Mouse (Mus musculus): ENCODE results near the gene Robo1. TPM values are rescaled to one million over a fixed set of nuclear protein-coding genes. Genes with fewer than 3 reads are reported as not detected.
"Not testable (repeated sequence)": the region's sequence is repeated elsewhere in the genome, so short reads cannot be mapped to it uniquely, and the experiment has no call there.

Gene Robo1
- polyA plus RNA-seq, 1 experiment from 2014 or later = 66.9 TPM

DNA sequence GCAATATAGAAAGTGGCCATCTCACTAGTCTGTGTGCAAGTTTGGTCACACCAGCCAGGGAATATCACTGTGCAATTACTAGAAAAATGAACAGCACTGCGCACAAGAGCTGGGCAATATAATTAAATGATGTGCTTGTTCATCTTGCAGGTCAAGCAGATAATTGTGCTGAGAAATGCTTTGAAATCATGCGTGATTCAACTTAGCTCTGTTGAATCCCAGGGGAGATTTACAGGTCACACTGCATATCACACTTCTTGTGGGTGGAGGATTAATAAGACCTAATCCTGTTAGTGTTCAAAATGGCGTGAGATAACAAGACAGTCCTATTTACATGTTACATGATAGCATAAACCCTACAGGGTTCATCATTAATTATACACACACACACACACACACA lies 157.6 kb downstream of the Robo1 start:
- ATAC-seq (replicated peaks) = no peak
- Histone ChIP-seq H3K27ac (no peak overlapping the region), H3K36me3 (replicated peaks) (no peaks in the 10 kb centered on the region), H3K9ac (no peak overlapping the region), H3K27me3 (replicated peaks) (no peaks in the 10 kb centered on the region), H3K4me3 (no peak overlapping the region), H3K4me2 (no peak overlapping the region), H3K4me1 (peaks cover 6% of the 10 kb centered on the region), H3K9me3 (no peaks in the 10 kb centered on the region)
- 33% methylated on average over 3 of the region's 3 CpGs for WGBS

DNA sequence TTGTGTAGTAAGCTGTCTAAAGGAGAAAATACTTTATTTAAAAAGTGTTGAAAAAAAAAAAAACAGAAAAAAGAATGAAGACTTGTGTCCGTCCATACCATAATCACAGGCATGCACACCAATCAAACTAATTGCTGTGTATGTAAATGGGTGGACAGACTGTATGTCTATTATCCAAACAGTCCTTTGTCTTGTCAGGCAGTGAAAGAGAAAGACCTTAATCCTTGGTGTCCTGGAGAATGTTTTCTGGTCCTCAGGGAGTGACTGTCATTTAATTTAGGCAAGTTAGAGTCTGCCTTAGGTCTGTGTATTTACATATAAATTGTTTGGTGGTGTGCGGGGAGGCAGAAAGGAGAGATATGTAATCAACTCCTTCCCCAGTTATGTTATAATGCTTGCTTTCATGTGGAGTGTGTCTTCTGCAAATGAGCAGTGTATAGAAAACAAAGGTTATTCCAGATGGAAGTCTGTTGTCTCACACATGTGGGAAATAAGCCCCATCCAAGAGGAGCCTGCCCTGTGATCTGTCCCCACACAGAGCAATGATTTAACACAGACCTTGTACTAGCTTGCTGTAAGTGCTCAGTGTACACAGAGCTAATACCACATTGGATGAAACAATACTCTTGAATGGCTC lies 162.0 kb downstream of the Robo1 start:
- Histone ChIP-seq H3K27me3 (replicated peaks) (no peaks in the 10 kb centered on the region), H3K4me1 (peaks cover 6% of the 10 kb centered on the region), H3K36me3 (replicated peaks) (no peaks in the 10 kb centered on the region), H3K4me3 (no peak overlapping the region), H3K9ac (no peak overlapping the region), H3K27ac (no peak overlapping the region), H3K4me2 (no peak overlapping the region), H3K9me3 (no peaks in the 10 kb centered on the region)
- ATAC-seq (replicated peaks) = 0 out of 2 replicates have a peak, but pooled peaks have one; percentile 24
- 26% methylated on average over 2 of the region's 2 CpGs for WGBS

GRCm38 (mm10) chr16:72510716-72511199 lies 202.7 kb downstream of the Robo1 start:
- Histone ChIP-seq H3K9me3 (no peaks in the 10 kb centered on the region), H3K27me3 (replicated peaks) (no peaks in the 10 kb centered on the region), H3K9ac (no peak overlapping the region), H3K27ac (peak overlapping the region; percentile 78), H3K4me2 (peak overlapping the region; percentile 40), H3K4me3 (peak overlapping the region; percentile 11), H3K36me3 (replicated peaks) (no peaks in the 10 kb centered on the region), H3K4me1 (peaks cover 10% of the 10 kb centered on the region)
- peak; percentile 91 for ATAC-seq (replicated peaks)
- WGBS = 5% methylated on average over 6 of the region's 6 CpGs

DNA sequence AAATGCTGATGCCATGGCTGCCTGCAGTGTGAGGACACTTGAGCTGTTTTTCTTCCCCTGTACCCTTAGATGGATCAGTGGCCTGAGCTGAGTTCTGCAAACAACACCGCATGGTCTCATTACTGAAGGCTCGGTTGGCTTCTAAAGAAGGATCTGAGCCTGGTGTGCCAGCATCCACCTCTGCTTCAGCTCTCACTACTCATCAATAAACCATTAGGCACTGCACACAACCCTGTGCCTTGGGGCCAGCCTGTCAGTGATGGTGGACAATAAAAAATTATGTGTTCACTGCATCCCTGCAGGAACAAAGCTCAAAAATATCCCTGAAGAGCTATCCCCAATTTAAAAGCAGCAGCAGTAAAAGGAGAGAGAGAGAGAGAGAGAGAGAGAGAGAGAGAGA lies 223.2 kb downstream of the Robo1 start:
- 27% methylated on average over 2 of the region's 2 CpGs for WGBS
- Histone ChIP-seq H3K9ac (no peak overlapping the region), H3K4me1 (no peaks in the 10 kb centered on the region), H3K27me3 (replicated peaks) (no peaks in the 10 kb centered on the region), H3K9me3 (no peaks in the 10 kb centered on the region), H3K4me3 (no peak overlapping the region), H3K27ac (no peak overlapping the region), H3K4me2 (no peak overlapping the region), H3K36me3 (replicated peaks) (no peaks in the 10 kb centered on the region)
- ATAC-seq (replicated peaks) = no peak

GRCm38 (mm10) chr16:72533900-72534571 lies 225.9 kb downstream of the Robo1 start:
- no peak overlapping the region for H3K4me2 ChIP-seq
- no peaks in the 10 kb centered on the region for H3K4me1 ChIP-seq
- H3K27ac ChIP-seq = no peak overlapping the region
- no peaks in the 10 kb centered on the region for H3K36me3 ChIP-seq (replicated peaks)
- no peak for ATAC-seq (replicated peaks)
- WGBS = 91% methylated on average over 4 of the region's 4 CpGs
- H3K4me3 ChIP-seq = no peak overlapping the region
- no peak overlapping the region for H3K9ac ChIP-seq
- no peaks in the 10 kb centered on the region for H3K9me3 ChIP-seq
- no peaks in the 10 kb centered on the region for H3K27me3 ChIP-seq (replicated peaks)

DNA sequence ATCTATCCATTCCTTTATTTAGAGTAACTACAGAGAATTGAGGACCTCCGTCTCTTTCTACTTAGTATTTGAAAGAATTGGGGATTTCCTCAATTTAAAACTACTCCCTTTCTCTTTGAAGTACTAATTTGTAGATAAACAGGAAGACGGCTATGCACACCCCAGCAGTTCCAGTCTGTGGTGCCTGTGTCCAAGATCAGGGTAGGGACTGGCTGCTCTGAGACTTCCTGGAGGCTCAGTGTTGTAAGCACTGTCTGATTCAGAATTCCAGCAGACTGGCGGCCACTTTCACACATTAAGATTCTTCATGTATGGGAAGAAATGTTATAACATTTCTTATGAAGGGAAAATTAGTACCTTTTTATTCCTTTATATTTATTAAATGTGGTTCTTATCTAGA lies 230.1 kb downstream of the Robo1 start:
- ATAC-seq (replicated peaks) = no peak
- H3K4me1 ChIP-seq = no peaks in the 10 kb centered on the region
- 63% methylated on average over 3 of the region's 3 CpGs for WGBS

DNA sequence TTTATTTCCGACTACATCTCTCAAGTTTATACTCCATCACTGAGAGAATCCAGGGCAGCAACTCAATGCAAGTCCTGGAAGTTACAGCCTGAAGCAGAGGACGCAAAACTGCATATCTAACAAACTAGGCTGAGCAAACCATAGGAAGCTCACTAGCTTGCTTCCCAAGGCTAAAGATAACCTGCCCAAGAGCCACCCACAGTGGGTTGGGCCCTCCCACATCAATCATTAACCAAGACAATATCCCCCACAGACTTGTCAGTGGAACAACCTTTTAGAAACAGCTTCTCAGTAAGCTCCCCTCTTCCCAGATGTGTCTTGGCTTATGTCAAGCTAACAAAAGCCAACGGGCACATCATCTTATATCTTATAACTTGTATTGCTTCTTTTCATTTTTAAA lies 235.8 kb downstream of the Robo1 start:
- WGBS = 68% methylated on average over 3 of the region's 3 CpGs
- Histone ChIP-seq H3K36me3 (replicated peaks) (no peaks in the 10 kb centered on the region), H3K4me2 (no peak overlapping the region), H3K27me3 (replicated peaks) (no peaks in the 10 kb centered on the region), H3K4me1 (no peaks in the 10 kb centered on the region), H3K9ac (no peak overlapping the region), H3K4me3 (no peak overlapping the region), H3K9me3 (no peaks in the 10 kb centered on the region), H3K27ac (no peak overlapping the region)
- ATAC-seq (replicated peaks) = no peak

More for the DNA sequence above, 230.1 kb downstream of the Robo1 start:
- Histone ChIP-seq H3K4me2 (no peak overlapping the region), H3K9me3 (no peaks in the 10 kb centered on the region), H3K27ac (no peak overlapping the region), H3K27me3 (replicated peaks) (no peaks in the 10 kb centered on the region), H3K9ac (no peak overlapping the region), H3K4me3 (no peak overlapping the region), H3K36me3 (replicated peaks) (no peaks in the 10 kb centered on the region)

DNA sequence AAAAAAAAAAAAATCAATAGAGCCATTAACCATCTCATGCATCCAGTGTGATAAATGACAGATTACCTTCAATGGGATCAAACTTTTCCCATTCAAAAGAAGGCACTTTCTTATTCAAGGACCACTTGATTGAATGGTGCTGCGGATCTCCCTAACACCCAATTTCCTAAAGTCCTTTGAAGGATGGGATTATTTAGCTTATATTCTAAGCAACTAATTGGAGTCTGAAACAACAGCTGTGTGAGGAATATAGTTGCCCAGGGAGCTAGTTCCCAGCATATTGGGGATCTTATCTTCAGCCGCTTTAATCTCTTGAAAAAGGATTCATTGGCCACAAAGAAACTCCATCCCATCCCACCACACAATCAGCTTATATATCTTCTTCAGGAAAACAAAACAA lies 236.8 kb downstream of the Robo1 start:
- Histone ChIP-seq H3K4me1 (no peaks in the 10 kb centered on the region), H3K9me3 (no peaks in the 10 kb centered on the region), H3K27me3 (replicated peaks) (no peaks in the 10 kb centered on the region), H3K27ac (no peak overlapping the region), H3K36me3 (replicated peaks) (no peaks in the 10 kb centered on the region), H3K4me3 (no peak overlapping the region), H3K9ac (no peak overlapping the region), H3K4me2 (no peak overlapping the region)
- no peak for ATAC-seq (replicated peaks)
- WGBS = 15% methylated on average over 2 of the region's 2 CpGs

DNA sequence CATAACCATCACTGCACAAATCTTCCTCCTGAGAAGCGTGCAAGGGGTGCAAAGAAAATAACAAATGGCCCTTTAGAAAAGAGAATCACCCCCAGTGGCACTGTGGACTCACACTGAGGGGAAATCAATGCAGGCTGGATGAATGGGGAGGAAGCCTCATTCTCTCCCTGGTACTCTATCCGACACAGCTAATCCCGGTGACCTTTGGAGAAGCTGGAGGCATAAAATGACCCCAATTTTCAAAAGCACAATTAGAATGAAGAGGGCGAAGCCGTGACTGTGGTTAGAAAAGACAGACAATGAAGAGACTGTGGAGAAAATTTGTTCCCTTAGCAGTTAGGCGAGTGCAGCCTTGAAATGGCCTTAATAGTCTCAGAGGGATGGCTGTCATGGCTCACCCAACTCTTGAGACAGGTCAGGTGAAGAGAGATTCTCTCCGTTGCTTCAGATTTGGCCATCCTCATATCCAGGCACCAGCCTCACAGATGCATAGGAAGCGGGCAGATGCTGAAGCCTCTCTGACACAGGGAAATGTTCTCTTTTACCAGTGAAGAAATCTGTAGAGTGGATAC lies 243.7 kb downstream of the Robo1 start:
- no peaks in the 10 kb centered on the region for H3K36me3 ChIP-seq (replicated peaks)
- H3K4me2 ChIP-seq = no peak overlapping the region
- H3K4me1 ChIP-seq = 0 out of 2 replicates have a peak, but pooled peaks cover 5% of the 10 kb centered on the region
- 14% methylated on average over 8 of the region's 8 CpGs for WGBS
- no peak overlapping the region for H3K9ac ChIP-seq
- no peak overlapping the region for H3K4me3 ChIP-seq
- H3K27ac ChIP-seq = no peak overlapping the region
- no peaks in the 10 kb centered on the region for H3K27me3 ChIP-seq (replicated peaks)
- H3K9me3 ChIP-seq = no peaks in the 10 kb centered on the region
- peak; percentile 45 for ATAC-seq (replicated peaks)

- no peak for ATAC-seq (replicated peaks)
- Histone ChIP-seq H3K27me3 (replicated peaks) (no peaks in the 10 kb centered on the region), H3K9ac (no peak overlapping the region), H3K27ac (no peak overlapping the region), H3K4me2 (no peak overlapping the region), H3K9me3 (no peaks in the 10 kb centered on the region), H3K4me3 (no peak overlapping the region), H3K36me3 (replicated peaks) (no peaks in the 10 kb centered on the region), H3K4me1 (0 out of 2 replicates have a peak, but pooled peaks cover 5% of the 10 kb centered on the region)
- WGBS = 17% methylated on average over 5 of the region's 5 CpGs
These were observed 245.6 kb downstream of the Robo1 start for GRCm38 (mm10) chr16:72553713-72554112.

GRCm38 (mm10) chr16:72562149-72562548 lies 254.0 kb downstream of the Robo1 start:
- H3K9me3 ChIP-seq; H3K27ac ChIP-seq; H3K9ac ChIP-seq; H3K27me3 ChIP-seq (replicated peaks); H3K36me3 ChIP-seq (replicated peaks); H3K4me2 ChIP-seq; ATAC-seq (replicated peaks); H3K4me3 ChIP-seq: not testable (repeated sequence)
- peaks cover 17% of the 10 kb centered on the region for H3K4me1 ChIP-seq
- 32% methylated on average over 2 of the region's 2 CpGs for WGBS

DNA sequence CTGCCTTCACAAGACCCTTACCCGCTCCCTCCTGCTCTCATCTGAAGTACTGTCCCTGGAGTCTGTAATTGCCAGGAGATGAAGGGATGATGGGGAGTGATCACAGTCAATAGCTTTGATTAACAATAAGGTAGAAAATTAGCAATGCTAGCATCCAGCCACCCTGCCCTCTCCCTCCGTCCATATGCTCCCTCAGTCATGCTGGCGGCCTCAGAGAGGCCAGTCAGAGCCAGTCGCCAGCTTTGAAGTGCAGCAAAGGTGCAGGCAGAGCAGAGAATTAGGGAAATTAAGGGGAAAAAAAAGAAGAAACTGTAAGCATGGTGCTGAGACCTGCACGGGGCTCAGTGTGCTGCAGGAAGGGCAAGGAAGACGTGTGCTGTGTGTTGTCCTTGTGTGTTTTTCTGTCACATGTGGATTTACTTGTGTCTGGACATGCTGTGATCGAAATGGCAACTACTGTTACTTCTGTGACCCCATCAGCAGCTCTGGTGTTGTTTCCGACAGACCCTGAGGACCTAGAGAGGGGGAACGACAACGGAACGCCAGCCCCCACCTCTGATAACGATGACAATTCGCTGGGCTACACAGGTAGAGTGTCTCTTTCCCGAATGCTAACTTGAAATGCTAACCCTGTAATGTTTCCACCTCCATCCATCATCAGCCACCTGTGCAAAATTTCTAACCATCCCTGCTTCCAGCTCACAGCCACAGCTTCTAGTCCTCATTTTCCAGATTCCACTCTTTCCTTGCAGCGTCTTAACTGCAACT lies 255.3 kb downstream of the Robo1 start:
- Histone ChIP-seq H3K4me2 (peak overlapping the region; percentile 19), H3K27me3 (replicated peaks) (no peaks in the 10 kb centered on the region), H3K9ac (0 out of 2 replicates have a peak overlapping the region, but pooled peaks have one; percentile 13), H3K36me3 (replicated peaks) (no peaks in the 10 kb centered on the region), H3K4me1 (peaks cover 17% of the 10 kb centered on the region), H3K9me3 (no peaks in the 10 kb centered on the region), H3K4me3 (no peak overlapping the region), H3K27ac (no peak overlapping the region)
- peak; percentile 67; the same call in 1 of the 2 replicates for ATAC-seq (replicated peaks)
- WGBS = 20% methylated on average over 15 of the region's 15 CpGs

Data from midbrain, embryonic 15.5 days (tissue).